Mouse (Mus musculus) neural tube, embryonic 11.5 days (tissue): ENCODE results near the gene Fkbpl. TPM values are rescaled to one million over a fixed set of nuclear protein-coding genes. Genes with fewer than 3 reads are reported as not detected.

ENCODE experiments used
- ATAC-seq: fragments of 200-750 bp; cut with Nextera tagmentation; 2 replicates; pipeline ENCODE4 v1.8.0; 2017; ENCODE audit warnings: moderate number of reproducible peaks, mild to moderate bottlenecking, moderate TSS enrichment, moderate library complexity; ENCODE audit not compliant: insufficient read depth, low FRiP score, low TSS enrichment
- DNase-seq: peaks from one replicate; pipeline ENCODE4 v3.0.0-alpha.2; 2015; ENCODE audit warnings: low spot score
- H3K27ac ChIP-seq: fragments of 300-500 bp; sonication (generic); 2 replicates; pipeline ENCODE4 v1.5.1; 2014; ENCODE audit warnings: low read depth, mild to moderate bottlenecking, low read length
- H3K27me3 ChIP-seq: fragments of 300-500 bp; sonication (generic); 2 replicates; pipeline ENCODE4 v1.6.1; 2014; ENCODE audit warnings: mild to moderate bottlenecking, low read length, mixed read lengths; ENCODE audit not compliant: control insufficient read depth, insufficient read depth
- H3K36me3 ChIP-seq: fragments of 300-500 bp; sonication (generic); 2 replicates; pipeline ENCODE4 v1.6.1; 2014; ENCODE audit warnings: mild to moderate bottlenecking, low read length, moderate library complexity, mixed read lengths; ENCODE audit not compliant: control insufficient read depth, insufficient read depth
- H3K4me1 ChIP-seq: fragments of 300-500 bp; sonication (generic); 2 replicates; pipeline ENCODE4 v1.6.1; 2014; ENCODE audit warnings: low read length, mixed read lengths; ENCODE audit not compliant: control insufficient read depth, insufficient read depth
- H3K4me2 ChIP-seq: fragments of 300-500 bp; sonication (generic); 2 replicates; pipeline ENCODE4 v1.6.1; 2014; ENCODE audit warnings: low read depth, mild to moderate bottlenecking, moderate library complexity
- H3K4me3 ChIP-seq: fragments of 300-500 bp; sonication (generic); 2 replicates; pipeline ENCODE4 v1.5.1; 2014; ENCODE audit warnings: low read depth, low read length
- H3K9ac ChIP-seq: fragments of 300-500 bp; sonication (generic); 2 replicates; pipeline ENCODE4 v1.6.1; 2014; ENCODE audit warnings: mild to moderate bottlenecking, low read length
- H3K9me3 ChIP-seq: fragments of 300-500 bp; sonication (generic); 2 replicates; pipeline ENCODE4 v1.6.1; 2016; ENCODE audit warnings: low read length; ENCODE audit not compliant: control insufficient read depth
- WGBS: fragments of 180-500 bp; shearing (Covaris S2); extraction: QIAGEN DNeasy Blood & Tissue Kit; methylation state at CpG from one replicate; pipeline ENCODE4 v1.1.7; 2014; 5-methylcytosine and 5-hydroxymethylcytosine counted together
- polyA plus RNA-seq: library from polyadenylated mRNA; unstranded; fragments of >200 nt; fragmentation: Nextera tagmentation; extraction: Ambion mirVana; gene quantifications from 2 replicates; pipeline ENCODE4 v1.2.1, GENCODE M21; 2014

The Fkbpl gene
- polyA plus RNA-seq, 1 experiment from 2014 or later, result 15.5 TPM

GRCm38 (mm10) chr17:34655160-34655559 is 10.6 kb downstream of the Fkbpl start:
- Histone ChIP-seq H3K27me3 (peaks cover 3% of the 10 kb centered on the region; the same call in 1 of the 2 replicates), H3K4me1 (no peaks in the 10 kb centered on the region), H3K9ac (no peak overlapping the region), H3K4me3 (no peak overlapping the region), H3K36me3 (peaks cover 20% of the 10 kb centered on the region), H3K4me2 (no peak overlapping the region), H3K9me3 (no peaks in the 10 kb centered on the region), H3K27ac (no peak overlapping the region)
- DNase-seq, result no peak
- peak; percentile 31; the same call in 1 of the 2 replicates for ATAC-seq
- WGBS, result 82% methylated on average over 7 of the region's 7 CpGs

DNA sequence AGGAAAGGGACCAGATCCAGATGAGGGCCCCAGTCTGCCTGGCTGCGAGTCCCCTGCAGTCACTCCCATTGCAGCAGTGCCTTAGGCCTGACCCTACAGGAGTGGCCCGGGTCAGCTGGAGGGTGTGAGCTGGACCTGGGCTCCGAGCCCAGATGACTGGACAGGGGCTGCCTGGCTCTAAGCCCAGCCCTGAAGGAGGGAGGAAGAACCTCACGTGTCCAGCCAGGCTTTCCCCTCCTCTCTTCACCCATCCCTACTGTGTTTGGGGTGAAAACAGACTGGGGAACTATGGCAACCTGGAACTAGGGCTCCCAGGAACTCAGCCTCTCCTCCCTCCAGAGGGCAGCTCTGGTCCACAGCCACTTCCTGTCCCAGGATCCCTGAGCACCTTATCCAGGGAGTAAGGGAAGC is 11.0 kb downstream of the Fkbpl start:
- H3K9me3 ChIP-seq, result no peaks in the 10 kb centered on the region
- H3K4me1 ChIP-seq, result no peaks in the 10 kb centered on the region
- ATAC-seq (no peak), DNase-seq (no peak)
- H3K4me2 ChIP-seq, result no peak overlapping the region
- 69% methylated on average over 4 of the region's 4 CpGs for WGBS
- no peak overlapping the region for H3K4me3 ChIP-seq
- H3K27ac ChIP-seq, result no peak overlapping the region
- no peak overlapping the region for H3K9ac ChIP-seq
- H3K27me3 ChIP-seq, result peaks cover 7% of the 10 kb centered on the region
- peaks cover 17% of the 10 kb centered on the region for H3K36me3 ChIP-seq

- H3K4me1 ChIP-seq, result no peaks in the 10 kb centered on the region
- peaks cover 11% of the 10 kb centered on the region for H3K27me3 ChIP-seq
- H3K4me2 ChIP-seq, result no peak overlapping the region
- peaks cover 15% of the 10 kb centered on the region for H3K36me3 ChIP-seq
- no peak overlapping the region for H3K27ac ChIP-seq
- ATAC-seq (no peak), DNase-seq (no peak)
- 53% methylated on average over 8 of the region's 8 CpGs for WGBS
- H3K9me3 ChIP-seq, result no peaks in the 10 kb centered on the region
- H3K4me3 ChIP-seq, result no peak overlapping the region
- no peak overlapping the region for H3K9ac ChIP-seq
Measured at GRCm38 (mm10) chr17:34656666-34657065, 12.1 kb downstream of the Fkbpl start.

GRCm38 (mm10) chr17:34657271-34657670 is 12.7 kb downstream of the Fkbpl start:
- 50% methylated on average over 2 of the region's 2 CpGs for WGBS

DNA sequence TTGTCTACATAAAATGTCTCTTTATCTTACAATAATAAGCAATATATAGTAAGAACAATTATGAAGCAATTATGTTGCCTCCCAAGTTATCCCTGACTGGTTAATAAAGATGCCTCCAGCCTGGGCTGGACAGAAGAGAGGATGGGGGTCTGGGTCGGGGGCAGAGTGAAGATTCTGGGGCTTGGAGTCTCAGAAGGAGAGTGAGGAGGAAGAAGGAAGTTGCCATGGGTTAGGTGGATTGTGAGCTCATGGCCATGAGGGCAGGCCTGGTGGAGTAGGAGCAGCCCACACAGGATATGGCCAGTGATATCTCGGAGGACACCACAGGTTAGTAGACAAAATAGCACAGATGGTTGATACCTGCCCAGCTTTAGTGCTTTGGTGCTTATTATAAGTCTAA is 13.6 kb downstream of the Fkbpl start:
- ATAC-seq (no peak), DNase-seq (no peak)
- no peak overlapping the region for H3K27ac ChIP-seq
- H3K4me1 ChIP-seq, result no peaks in the 10 kb centered on the region
- no peak overlapping the region for H3K9ac ChIP-seq
- no peak overlapping the region for H3K4me2 ChIP-seq
- peaks cover 5% of the 10 kb centered on the region; the same call in 1 of the 2 replicates for H3K36me3 ChIP-seq
- H3K9me3 ChIP-seq, result no peaks in the 10 kb centered on the region
- H3K4me3 ChIP-seq, result no peak overlapping the region
- H3K27me3 ChIP-seq, result peaks cover 11% of the 10 kb centered on the region
- WGBS, result 83% methylated on average over 2 of the region's 2 CpGs

More at GRCm38 (mm10) chr17:34657271-34657670, 12.7 kb downstream of the Fkbpl start:
- Histone ChIP-seq H3K27ac (no peak overlapping the region), H3K9me3 (no peaks in the 10 kb centered on the region), H3K4me1 (no peaks in the 10 kb centered on the region), H3K36me3 (peaks cover 10% of the 10 kb centered on the region; the same call in 1 of the 2 replicates), H3K27me3 (peaks cover 11% of the 10 kb centered on the region), H3K4me2 (no peak overlapping the region), H3K4me3 (no peak overlapping the region), H3K9ac (no peak overlapping the region)
- no peak for ATAC-seq
- no peak for DNase-seq

- 84% methylated on average over 3 of the region's 3 CpGs for WGBS
Measured at GRCm38 (mm10) chr17:34658591-34658990, 14.0 kb downstream of the Fkbpl start.

GRCm38 (mm10) chr17:34659181-34659896 is 14.8 kb downstream of the Fkbpl start:
- Histone ChIP-seq H3K9ac (no peak overlapping the region), H3K27ac (no peak overlapping the region), H3K4me1 (no peaks in the 10 kb centered on the region), H3K36me3 (no peaks in the 10 kb centered on the region), H3K27me3 (peaks cover 11% of the 10 kb centered on the region), H3K4me3 (no peak overlapping the region), H3K4me2 (no peak overlapping the region), H3K9me3 (no peaks in the 10 kb centered on the region)
- DNase-seq, result no peak
- no peak for ATAC-seq
- WGBS, result 65% methylated on average over 12 of the region's 12 CpGs

More at GRCm38 (mm10) chr17:34658591-34658990, 14.0 kb downstream of the Fkbpl start:
- no peaks in the 10 kb centered on the region for H3K9me3 ChIP-seq
- no peaks in the 10 kb centered on the region for H3K4me1 ChIP-seq
- H3K4me3 ChIP-seq, result no peak overlapping the region
- ATAC-seq (no peak), DNase-seq (no peak)
- no peak overlapping the region for H3K27ac ChIP-seq
- H3K27me3 ChIP-seq, result peaks cover 11% of the 10 kb centered on the region
- no peak overlapping the region for H3K9ac ChIP-seq
- no peak overlapping the region for H3K4me2 ChIP-seq
- H3K36me3 ChIP-seq, result peaks cover under 1% of the 10 kb centered on the region; the same call in 1 of the 2 replicates

DNA sequence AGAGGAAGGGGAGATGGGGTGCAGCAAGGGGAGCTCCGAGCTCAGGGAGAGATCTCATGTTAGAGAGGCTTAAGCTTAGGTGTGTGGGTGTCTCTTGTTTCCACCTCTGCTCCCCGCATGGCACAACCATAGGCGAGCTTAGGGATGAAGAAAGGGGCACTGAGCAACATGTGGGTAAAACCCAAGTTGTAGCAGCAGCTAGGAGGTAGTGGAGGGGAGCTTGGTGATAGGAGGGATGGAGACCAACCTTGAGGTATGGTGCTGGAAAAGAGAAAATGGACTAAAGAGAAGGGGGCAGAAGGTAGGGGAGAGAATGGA is 15.3 kb downstream of the Fkbpl start:
- Histone ChIP-seq H3K9me3 (no peaks in the 10 kb centered on the region), H3K27ac (no peak overlapping the region), H3K27me3 (peaks cover 11% of the 10 kb centered on the region), H3K4me3 (no peak overlapping the region), H3K4me1 (no peaks in the 10 kb centered on the region), H3K4me2 (no peak overlapping the region), H3K9ac (no peak overlapping the region), H3K36me3 (no peaks in the 10 kb centered on the region)
- DNase-seq (no peak), ATAC-seq (no peak)
- 64% methylated on average over 3 of the region's 3 CpGs for WGBS

GRCm38 (mm10) chr17:34660259-34660820 is 15.8 kb downstream of the Fkbpl start:
- ATAC-seq, result no peak
- 35% methylated on average over 11 of the region's 11 CpGs for WGBS

More at GRCm38 (mm10) chr17:34660259-34660820, 15.8 kb downstream of the Fkbpl start:
- H3K9ac ChIP-seq, result no peak overlapping the region
- H3K4me1 ChIP-seq, result no peaks in the 10 kb centered on the region
- no peak overlapping the region for H3K4me3 ChIP-seq
- H3K27ac ChIP-seq, result no peak overlapping the region
- no peaks in the 10 kb centered on the region for H3K9me3 ChIP-seq
- H3K36me3 ChIP-seq, result no peaks in the 10 kb centered on the region
- no peak for DNase-seq
- H3K4me2 ChIP-seq, result no peak overlapping the region
- peaks cover 11% of the 10 kb centered on the region for H3K27me3 ChIP-seq
